Mouse (Mus musculus): ENCODE data around the gene Gsto2.

Gsto2 gene

GRCm38 (mm10) chr19:47891562-47892312, 26.4 kb downstream of the Gsto2 start:
- DNase-seq (ENCODE audit: inconsistent ontology term), result peak; percentile 61

- no peak for DNase-seq (ENCODE audit: inconsistent ontology term)
These were observed 27.8 kb downstream of the Gsto2 start for GRCm38 (mm10) chr19:47893092-47893491.

- no peak for DNase-seq (ENCODE audit: inconsistent ontology term)
These were observed 33.2 kb downstream of the Gsto2 start for GRCm38 (mm10) chr19:47898472-47899079.

GRCm38 (mm10) chr19:47900012-47900411, 34.7 kb downstream of the Gsto2 start:
- no peak for DNase-seq (ENCODE audit: inconsistent ontology term)

- DNase-seq (ENCODE audit: inconsistent ontology term), result no peak
These were observed 35.2 kb downstream of the Gsto2 start for GRCm38 (mm10) chr19:47900558-47900957.

- peak; percentile 36 for DNase-seq (ENCODE audit: inconsistent ontology term)
These were observed 37.2 kb downstream of the Gsto2 start for GRCm38 (mm10) chr19:47902316-47903201.

GRCm38 (mm10) chr19:47903679-47904078, 38.3 kb downstream of the Gsto2 start:
- peak; percentile 43 for DNase-seq (ENCODE audit: inconsistent ontology term)

- no peak for DNase-seq (ENCODE audit: inconsistent ontology term)
These were observed 39.7 kb downstream of the Gsto2 start for GRCm38 (mm10) chr19:47905081-47905480.

- no peak for DNase-seq (ENCODE audit: inconsistent ontology term)
These were observed 40.3 kb downstream of the Gsto2 start for GRCm38 (mm10) chr19:47905603-47906002.

- no peak for DNase-seq (ENCODE audit: inconsistent ontology term)
These were observed 42.3 kb downstream of the Gsto2 start for GRCm38 (mm10) chr19:47907596-47907995.

- DNase-seq (ENCODE audit: inconsistent ontology term), result no peak
These were observed 43.6 kb downstream of the Gsto2 start for GRCm38 (mm10) chr19:47908961-47909371.

GRCm38 (mm10) chr19:47909387-47910116, 44.2 kb downstream of the Gsto2 start:
- peak; percentile 79 for DNase-seq (ENCODE audit: inconsistent ontology term)

GRCm38 (mm10) chr19:47910117-47910618, 44.8 kb downstream of the Gsto2 start:
- DNase-seq (ENCODE audit: inconsistent ontology term), result no peak

GRCm38 (mm10) chr19:47910751-47911150, 45.4 kb downstream of the Gsto2 start:
- DNase-seq (ENCODE audit: inconsistent ontology term), result no peak

GRCm38 (mm10) chr19:47913344-47913743, 48.0 kb downstream of the Gsto2 start:
- no peak for DNase-seq (ENCODE audit: inconsistent ontology term)

- DNase-seq (ENCODE audit: inconsistent ontology term), result no peak
These were observed 48.9 kb downstream of the Gsto2 start for GRCm38 (mm10) chr19:47914191-47914590.

GRCm38 (mm10) chr19:47915251-47915650, 49.9 kb downstream of the Gsto2 start:
- no peak for DNase-seq (ENCODE audit: inconsistent ontology term)

GRCm38 (mm10) chr19:47917396-47917795, 52.1 kb downstream of the Gsto2 start:
- no peak for DNase-seq (ENCODE audit: inconsistent ontology term)

GRCm38 (mm10) chr19:47918016-47918415, 52.7 kb downstream of the Gsto2 start:
- peak; percentile 62 for DNase-seq (ENCODE audit: inconsistent ontology term)

- no peak for DNase-seq (ENCODE audit: inconsistent ontology term)
These were observed 53.2 kb downstream of the Gsto2 start for GRCm38 (mm10) chr19:47918455-47919101.

All from Muller cell, postnatal 12 days (primary cell).